In genomic region chr1:87360276-87360675, GRCm38 (mm10) we compare ENCODE assay signal across 23 mouse cellular contexts. TPM values are rescaled to one million over a fixed set of nuclear protein-coding genes. Genes with fewer than 3 reads are reported as not detected.
DNase-seq lines count a peak whose midpoint lies in the region; ATAC-seq and TF ChIP-seq lines count a peak whose summit lies in the region.
"Had no signal": no experiment of that assay in that cellular context is flagged by ENCODE, and none has a peak within 500 bp of the region (broad histone marks: within the 10 kb centered on the region; RNA-seq: fewer than 3 reads in every experiment).

No protein-coding gene starts in this region.

- H3K27ac ChIP-seq in kidney, adult 2 months (ENCODE audit: insufficient read depth, low read depth, low read length): no peak overlapping the region
- H3K27ac ChIP-seq in kidney, embryonic 15.5 days: no peak overlapping the region
- no peak overlapping the region for H3K27ac ChIP-seq in kidney, embryonic 14.5 days (ENCODE audit: low read depth, low read length)
- 0 out of 2 replicates have a peak overlapping the region, but pooled peaks have one; percentile 16 for H3K27ac ChIP-seq in liver, postnatal 0 days (ENCODE audit: low read depth)
- no peak overlapping the region for H3K27ac ChIP-seq in liver, embryonic 12.5 days
- no peak overlapping the region for H3K27ac ChIP-seq in hindbrain, embryonic 14.5 days
- H3K27ac ChIP-seq: embryonic facial prominence, embryonic 10.5 days; embryonic facial prominence, embryonic 12.5 days; forebrain, embryonic 13.5 days; forebrain, embryonic 15.5 days had no signal

- H3K4me1 ChIP-seq in kidney, adult 2 months (ENCODE audit: control insufficient read depth, insufficient read depth, low read length): peaks cover 3% of the 10 kb centered on the region; the same call in 1 of the 2 replicates
- H3K4me1 ChIP-seq in kidney, embryonic 15.5 days: no peaks in the 10 kb centered on the region
- H3K4me1 ChIP-seq in kidney, embryonic 14.5 days (ENCODE audit: control insufficient read depth, insufficient read depth, low read length): no peaks in the 10 kb centered on the region
- H3K4me1 ChIP-seq in liver, postnatal 0 days (ENCODE audit: insufficient read depth): no peaks in the 10 kb centered on the region
- H3K4me1 ChIP-seq in liver, embryonic 12.5 days: no peaks in the 10 kb centered on the region
- no peaks in the 10 kb centered on the region for H3K4me1 ChIP-seq in hindbrain, embryonic 14.5 days (replicated peaks; ENCODE audit: control insufficient read depth, insufficient read depth, low read length)
- H3K4me1 ChIP-seq: embryonic facial prominence, embryonic 10.5 days; embryonic facial prominence, embryonic 12.5 days; forebrain, embryonic 13.5 days; forebrain, embryonic 15.5 days had no signal

- no peak overlapping the region for H3K4me2 ChIP-seq in kidney, embryonic 15.5 days
- no peak overlapping the region for H3K4me2 ChIP-seq in kidney, embryonic 14.5 days (replicated peaks; ENCODE audit: low read depth, low read length)
- H3K4me2 ChIP-seq in liver, postnatal 0 days (ENCODE audit: low read depth, low read length): no peak overlapping the region
- H3K4me2 ChIP-seq in liver, embryonic 12.5 days: no peak overlapping the region
- H3K4me2 ChIP-seq in hindbrain, embryonic 14.5 days (replicated peaks): no peak overlapping the region
- H3K4me2 ChIP-seq: embryonic facial prominence, embryonic 12.5 days; forebrain, embryonic 13.5 days; forebrain, embryonic 15.5 days had no signal

- no peak for TF ChIP-seq EP300 in liver, postnatal 0 days (IDR thresholded peaks at IDR 0.05; ENCODE audit: low read depth)

- TF ChIP-seq POLR2A in kidney, adult 2 months (IDR thresholded peaks at IDR 0.05; ENCODE audit: low read depth, low read length): no peak

- TF ChIP-seq CTCF in kidney, adult 2 months (conservative IDR thresholded peaks at IDR 0.05; ENCODE audit: insufficient read depth, insufficient read length, low read depth, low read length): no peak
- no peak for TF ChIP-seq CTCF in liver, postnatal 0 days (IDR thresholded peaks at IDR 0.05; ENCODE audit: low read depth)

- no peak overlapping the region for H3K4me3 ChIP-seq in kidney, adult 2 months (ENCODE audit: insufficient read depth, low read depth, low read length)
- no peak overlapping the region for H3K4me3 ChIP-seq in kidney, embryonic 15.5 days (replicated peaks)
- H3K4me3 ChIP-seq in kidney, embryonic 14.5 days (ENCODE audit: low read length): no peak overlapping the region
- H3K4me3 ChIP-seq in liver, postnatal 0 days (ENCODE audit: low read depth, low read length): no peak overlapping the region
- H3K4me3 ChIP-seq in liver, embryonic 12.5 days: no peak overlapping the region
- H3K4me3 ChIP-seq in hindbrain, embryonic 14.5 days (replicated peaks; ENCODE audit: low read length): no peak overlapping the region
- H3K4me3 ChIP-seq: embryonic facial prominence, embryonic 10.5 days; embryonic facial prominence, embryonic 12.5 days; forebrain, embryonic 13.5 days; forebrain, embryonic 15.5 days had no signal

- no peak for ATAC-seq in kidney, embryonic 15.5 days (replicated peaks; ENCODE audit: low FRiP score)
- ATAC-seq in kidney, embryonic 14.5 days (ENCODE audit: low FRiP score, low TSS enrichment): no peak
- no peak for ATAC-seq in liver, postnatal 0 days
- no peak for ATAC-seq in liver, embryonic 12.5 days
- no peak for ATAC-seq in hindbrain, embryonic 14.5 days (ENCODE audit: low FRiP score)
- ATAC-seq: activated CD4-positive, CD25-positive, alpha-beta regulatory T cell, adult 4 months; forebrain, embryonic 13.5 days; forebrain, embryonic 15.5 days; Patski had no signal

- peaks cover 2% of the 10 kb centered on the region for H3K36me3 ChIP-seq in kidney, adult 2 months (ENCODE audit: control insufficient read depth, insufficient read depth, low read length)
- peaks cover 21% of the 10 kb centered on the region for H3K36me3 ChIP-seq in kidney, embryonic 15.5 days
- peaks cover 12% of the 10 kb centered on the region for H3K36me3 ChIP-seq in kidney, embryonic 14.5 days (ENCODE audit: control insufficient read depth, insufficient read depth, low read length)
- H3K36me3 ChIP-seq in liver, postnatal 0 days (replicated peaks; ENCODE audit: insufficient read depth, low read length): peaks cover 11% of the 10 kb centered on the region
- peaks cover 27% of the 10 kb centered on the region for H3K36me3 ChIP-seq in liver, embryonic 12.5 days
- peaks cover 21% of the 10 kb centered on the region for H3K36me3 ChIP-seq in hindbrain, embryonic 14.5 days (replicated peaks; ENCODE audit: control insufficient read depth, insufficient read depth)

- H3K9me3 ChIP-seq in kidney, embryonic 15.5 days (replicated peaks): no peaks in the 10 kb centered on the region
- H3K9me3 ChIP-seq in kidney, embryonic 14.5 days (ENCODE audit: control insufficient read depth, low read length): no peaks in the 10 kb centered on the region
- no peaks in the 10 kb centered on the region for H3K9me3 ChIP-seq in liver, postnatal 0 days (ENCODE audit: low read length)
- H3K9me3 ChIP-seq in liver, embryonic 12.5 days (replicated peaks): no peaks in the 10 kb centered on the region
- H3K9me3 ChIP-seq in hindbrain, embryonic 14.5 days (ENCODE audit: control insufficient read depth, low read length): no peaks in the 10 kb centered on the region
- H3K9me3 ChIP-seq: embryonic facial prominence, embryonic 10.5 days; embryonic facial prominence, embryonic 12.5 days; forebrain, embryonic 13.5 days; forebrain, embryonic 15.5 days; G1E had no signal

- H3K9ac ChIP-seq in kidney, embryonic 15.5 days: no peak overlapping the region
- H3K9ac ChIP-seq in kidney, embryonic 14.5 days (ENCODE audit: low read depth, low read length): no peak overlapping the region
- no peak overlapping the region for H3K9ac ChIP-seq in liver, postnatal 0 days (replicated peaks)
- H3K9ac ChIP-seq in liver, embryonic 12.5 days: no peak overlapping the region
- no peak overlapping the region for H3K9ac ChIP-seq in hindbrain, embryonic 14.5 days
- H3K9ac ChIP-seq: embryonic facial prominence, embryonic 12.5 days; forebrain, embryonic 13.5 days; forebrain, embryonic 15.5 days had no signal

- peak; percentile 57 for DNase-seq in kidney, adult 2 months
- DNase-seq in kidney, postnatal 14 days: peak; percentile 12
- no peak for DNase-seq in liver, postnatal 0 days
- peak; percentile 19 for DNase-seq in yolk sac, embryonic 10.5 days (ENCODE audit: low spot score)
- no peak for DNase-seq in hindbrain, embryonic 14.5 days (ENCODE audit: low spot score)
- DNase-seq: adrenal gland, adult 8-10 months; adrenal gland, postnatal 14 days; adrenal gland, postnatal 36 days; cerebellum, adult 11-12 months; cerebellum, adult 2 months; cerebellum, adult 9-10 months; cerebellum, postnatal 10 days; cerebellum, postnatal 25 days had no signal

- WGBS in kidney, adult 2 months: 38% methylated on average over 1 of the region's 1 CpGs
- WGBS in kidney, embryonic 15.5 days: 68% methylated on average over 1 of the region's 1 CpGs
- WGBS in kidney, embryonic 14.5 days: 43% methylated on average over 1 of the region's 1 CpGs
- 48% methylated on average over 1 of the region's 1 CpGs for WGBS in liver, postnatal 0 days (ENCODE audit: insufficient replicate concordance)
- WGBS in liver, embryonic 12.5 days (ENCODE audit: insufficient replicate concordance): 56% methylated on average over 1 of the region's 1 CpGs
- 71% methylated on average over 1 of the region's 1 CpGs for WGBS in hindbrain, embryonic 14.5 days

- no peaks in the 10 kb centered on the region for H3K27me3 ChIP-seq in kidney, adult 2 months (replicated peaks; ENCODE audit: control insufficient read depth, insufficient read depth, low read length)
- H3K27me3 ChIP-seq in kidney, embryonic 15.5 days: no peaks in the 10 kb centered on the region
- H3K27me3 ChIP-seq in kidney, embryonic 14.5 days (ENCODE audit: control insufficient read depth, insufficient read depth, low read length): no peaks in the 10 kb centered on the region
- H3K27me3 ChIP-seq in liver, postnatal 0 days (ENCODE audit: insufficient read depth, low read length): no peaks in the 10 kb centered on the region
- H3K27me3 ChIP-seq in liver, embryonic 12.5 days (replicated peaks): no peaks in the 10 kb centered on the region
- H3K27me3 ChIP-seq in hindbrain, embryonic 14.5 days (ENCODE audit: control insufficient read depth, insufficient read depth, low read length): no peaks in the 10 kb centered on the region
- H3K27me3 ChIP-seq: embryonic facial prominence, embryonic 12.5 days; forebrain, embryonic 13.5 days; forebrain, embryonic 15.5 days; Patski had no signal

RNA-seq across cellular contexts. Expression of gene Gigyf2, which starts 33.5 kb away (rescaled TPM):
- 40.4 and 47.1 TPM in 2 replicates for polyA plus RNA-seq in kidney, adult 2 months (2012; rRNA removed)
- polyA plus RNA-seq in kidney, embryonic 15.5 days (2015; fragmentation: Nextera tagmentation; extraction: Ambion mirVana): 60.7 and 64.8 TPM in 2 replicates
- 53.2 and 61.3 TPM in 2 replicates for polyA plus RNA-seq in kidney, embryonic 14.5 days (2014; fragmentation: Nextera tagmentation; extraction: Ambion mirVana)
- 12.1 and 13.3 TPM in 2 replicates for polyA plus RNA-seq in liver, postnatal 0 days (2015; fragmentation: Nextera tagmentation; extraction: Ambion mirVana)
- 25.4 and 27.8 TPM in 2 replicates for polyA plus RNA-seq in liver, embryonic 12.5 days (2016; fragmentation: Nextera tagmentation; extraction: Ambion mirVana)
- polyA plus RNA-seq in hindbrain, embryonic 14.5 days (2014; fragmentation: Nextera tagmentation; extraction: Ambion mirVana): 59.3 and 69.2 TPM in 2 replicates

RNA-seq across cellular contexts. Expression of gene Kcnj13, which starts 34.3 kb away (rescaled TPM):
- 2.4 and 2.5 TPM in 2 replicates for polyA plus RNA-seq in kidney, adult 2 months (2012; rRNA removed)
- 0.68 and 0.90 TPM in 2 replicates for polyA plus RNA-seq in kidney, embryonic 15.5 days (2015; fragmentation: Nextera tagmentation; extraction: Ambion mirVana)
- polyA plus RNA-seq in kidney, embryonic 14.5 days (2014; fragmentation: Nextera tagmentation; extraction: Ambion mirVana): 0.30 and 0.60 TPM in 2 replicates
- polyA plus RNA-seq in liver, postnatal 0 days (2015; fragmentation: Nextera tagmentation; extraction: Ambion mirVana): not detected in 2 replicates
- polyA plus RNA-seq in liver, embryonic 12.5 days (2016; fragmentation: Nextera tagmentation; extraction: Ambion mirVana): 0.43 and 0.79 TPM in 2 replicates
- 16.4 and 29.6 TPM in 2 replicates for polyA plus RNA-seq in hindbrain, embryonic 14.5 days (2014; fragmentation: Nextera tagmentation; extraction: Ambion mirVana)
- polyA plus RNA-seq: G1E had no signal

Comparison
In these comparisons a context has a peak if more than half of its experiments do, and no peak if none do; other contexts are left out.
1. DNase-seq: peak in kidney, adult 2 months (single experiment), kidney, postnatal 14 days (single experiment) and yolk sac, embryonic 10.5 days (single experiment); none in liver, postnatal 0 days (single experiment) and hindbrain, embryonic 14.5 days (single experiment).